Mouse (Mus musculus) embryonic fibroblast, embryonic 13.5 days (primary cell): ENCODE measurements around the gene Tmeff2. TPM values are rescaled to one million over a fixed set of nuclear protein-coding genes. Genes with fewer than 3 reads are reported as not detected.

Experiments used
- H3K27ac ChIP-seq: 2 replicates; pipeline ENCODE4 v1.5.1; 2012; ENCODE audit warnings: low read length, control low read depth, inconsistent platforms; ENCODE audit not compliant: insufficient read depth
- H3K4me1 ChIP-seq: 2 replicates; pipeline ENCODE4 v1.6.1; 2011; ENCODE audit warnings: low read length; ENCODE audit not compliant: control insufficient read depth, insufficient read depth
- H3K4me3 ChIP-seq: 2 replicates; pipeline ENCODE4 v1.5.1; 2011; ENCODE audit warnings: mild to moderate bottlenecking, control low read depth, low read length; ENCODE audit not compliant: insufficient read depth
- CTCF ChIP-seq: IDR thresholded peaks from 2 replicates; pipeline ENCODE4 v1.5.1; 2011; ENCODE audit warnings: mild to moderate bottlenecking, control low read depth, low read length, moderate library complexity, borderline replicate concordance; ENCODE audit not compliant: insufficient read depth
- POLR2A ChIP-seq: IDR thresholded peaks from 2 replicates; pipeline ENCODE4 v1.6.1; 2011; ENCODE audit warnings: low read depth, mild to moderate bottlenecking, control low read depth, low read length, moderate library complexity
- polyA plus RNA-seq: library from polyadenylated mRNA; stranded (reverse); fragments of >200 nt; gene quantifications from 2 replicates; pipeline ENCODE4 v1.2.4, GENCODE M21; 2011; ENCODE audit warnings: low read depth; ENCODE audit not compliant: missing spikeins, insufficient read length

Tmeff2 gene
- polyA plus RNA-seq, 1 experiment, result 8.0 TPM

GRCm38 (mm10) chr1:51139605-51140004 lies 239.2 kb downstream of the Tmeff2 start:
- Histone ChIP-seq H3K4me1 (peaks cover 12% of the 10 kb centered on the region), H3K27ac (no peak overlapping the region), H3K4me3 (no peak overlapping the region)
- TF ChIP-seq CTCF, result no peak
- TF ChIP-seq POLR2A, result no peak

- Histone ChIP-seq H3K27ac (no peak overlapping the region), H3K4me1 (peaks cover 17% of the 10 kb centered on the region), H3K4me3 (no peak overlapping the region)
- TF ChIP-seq POLR2A (no peak), CTCF (no peak)
Observed at GRCm38 (mm10) chr1:51141381-51141780, 240.9 kb downstream of the Tmeff2 start.

GRCm38 (mm10) chr1:51142729-51143128 lies 242.3 kb downstream of the Tmeff2 start:
- H3K4me3 ChIP-seq, result no peak overlapping the region
- TF ChIP-seq CTCF, result no peak
- TF ChIP-seq POLR2A, result no peak

GRCm38 (mm10) chr1:51145693-51146092 lies 245.2 kb downstream of the Tmeff2 start:
- TF ChIP-seq CTCF (no peak), POLR2A (no peak)
- H3K27ac ChIP-seq, result peak overlapping the region; percentile 69; the same call in 1 of the 2 replicates
- peaks cover 22% of the 10 kb centered on the region for H3K4me1 ChIP-seq
- no peak overlapping the region for H3K4me3 ChIP-seq

More at GRCm38 (mm10) chr1:51142729-51143128, 242.3 kb downstream of the Tmeff2 start:
- peaks cover 13% of the 10 kb centered on the region for H3K4me1 ChIP-seq
- peak overlapping the region; percentile 86 for H3K27ac ChIP-seq

- TF ChIP-seq POLR2A (no peak), CTCF (no peak)
- Histone ChIP-seq H3K4me1 (peaks cover 19% of the 10 kb centered on the region), H3K4me3 (no peak overlapping the region), H3K27ac (no peak overlapping the region)
Observed at GRCm38 (mm10) chr1:51148481-51149137, 248.2 kb downstream of the Tmeff2 start.

GRCm38 (mm10) chr1:51149488-51149887 lies 249.0 kb downstream of the Tmeff2 start:
- H3K4me3 ChIP-seq, result no peak overlapping the region
- peaks cover 19% of the 10 kb centered on the region for H3K4me1 ChIP-seq
- no peak for TF ChIP-seq CTCF
- no peak for TF ChIP-seq POLR2A
- no peak overlapping the region for H3K27ac ChIP-seq

GRCm38 (mm10) chr1:51149890-51150289 lies 249.4 kb downstream of the Tmeff2 start:
- Histone ChIP-seq H3K27ac (no peak overlapping the region), H3K4me3 (no peak overlapping the region), H3K4me1 (peaks cover 19% of the 10 kb centered on the region)
- TF ChIP-seq POLR2A, result no peak
- TF ChIP-seq CTCF, result no peak

GRCm38 (mm10) chr1:51152017-51152416 lies 251.6 kb downstream of the Tmeff2 start:
- H3K4me1 ChIP-seq, result peaks cover 13% of the 10 kb centered on the region
- TF ChIP-seq CTCF (no peak), POLR2A (no peak)
- H3K27ac ChIP-seq, result no peak overlapping the region
- H3K4me3 ChIP-seq, result no peak overlapping the region

- Histone ChIP-seq H3K27ac (no peak overlapping the region), H3K4me1 (peaks cover 13% of the 10 kb centered on the region), H3K4me3 (no peak overlapping the region)
- TF ChIP-seq CTCF (no peak), POLR2A (no peak)
Observed at GRCm38 (mm10) chr1:51152856-51153255, 252.4 kb downstream of the Tmeff2 start.

GRCm38 (mm10) chr1:51184276-51184675 lies 283.8 kb downstream of the Tmeff2 start:
- H3K27ac ChIP-seq, result no peak overlapping the region
- no peaks in the 10 kb centered on the region for H3K4me1 ChIP-seq
- TF ChIP-seq CTCF (no peak), POLR2A (no peak)
- no peak overlapping the region for H3K4me3 ChIP-seq

- TF ChIP-seq CTCF, result no peak
- no peak for TF ChIP-seq POLR2A
- H3K4me1 ChIP-seq, result no peaks in the 10 kb centered on the region
- H3K27ac ChIP-seq, result no peak overlapping the region
- no peak overlapping the region for H3K4me3 ChIP-seq
Observed at GRCm38 (mm10) chr1:51189008-51189407, 288.6 kb downstream of the Tmeff2 start.
